Mouse (Mus musculus) adrenal gland, postnatal 14 days (tissue): ENCODE data around the gene Akr7a5. TPM values are rescaled to one million over a fixed set of nuclear protein-coding genes. Genes with fewer than 3 reads are reported as not detected.
A peak's percentile ranks its signal among the peaks of the same experiment; 100 is the strongest.

Experiments used
- DNase-seq: peaks from one replicate; pipeline ENCODE4 v3.0.0; 2021; ENCODE audit warnings: mixed read lengths
- total RNA-seq: library from RNA; stranded (reverse); gene quantifications from 2 replicates; pipeline ENCODE4 v1.2.3, GENCODE M21; 2021

The Akr7a5 gene
- total RNA-seq, 1 experiment from 2014 or later = 62.5 TPM

DNA sequence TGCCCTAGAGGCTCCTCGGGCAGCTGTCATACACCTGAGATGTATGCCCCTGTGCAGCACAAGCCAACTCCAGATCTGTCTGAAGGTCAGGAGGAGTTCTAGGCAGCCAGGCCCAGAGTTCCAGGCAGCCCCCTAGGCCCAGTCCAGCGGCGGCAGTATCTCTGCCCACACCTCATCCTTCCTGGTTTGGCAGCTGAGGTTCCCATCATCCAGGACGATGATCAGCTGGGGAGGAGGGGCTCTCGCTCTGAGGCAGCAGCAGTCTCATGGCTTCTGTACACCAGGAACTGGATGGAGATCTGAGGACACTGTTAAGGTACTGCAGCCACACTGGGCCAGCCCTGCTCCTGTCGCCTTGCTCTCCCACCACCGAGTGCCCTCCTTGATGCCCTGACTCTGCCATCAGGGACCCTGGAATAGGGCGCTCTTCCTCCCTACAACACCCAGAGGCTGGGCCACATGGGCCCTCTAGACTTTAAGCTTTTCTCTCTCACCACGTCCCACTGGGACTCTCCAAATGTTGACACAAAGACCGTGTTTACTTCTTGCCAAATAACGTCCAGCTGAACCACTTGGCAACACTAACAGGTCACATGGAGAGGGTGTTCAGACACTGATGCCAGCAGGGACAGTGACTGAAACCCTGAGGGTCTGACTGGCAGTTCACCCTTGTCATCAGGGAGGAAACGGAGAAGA is 11.7 kb upstream of the Akr7a5 start:
- DNase-seq = no peak

- DNase-seq = no peak
Observed at GRCm38 (mm10) chr4:139301780-139302179, 8.8 kb upstream of the Akr7a5 start.

- no peak for DNase-seq
Observed at GRCm38 (mm10) chr4:139302241-139302640, 8.3 kb upstream of the Akr7a5 start.

- DNase-seq = no peak
Observed at GRCm38 (mm10) chr4:139305521-139305920, 5.0 kb upstream of the Akr7a5 start.

GRCm38 (mm10) chr4:139307916-139308315 is 2.6 kb upstream of the Akr7a5 start:
- DNase-seq = no peak

DNA sequence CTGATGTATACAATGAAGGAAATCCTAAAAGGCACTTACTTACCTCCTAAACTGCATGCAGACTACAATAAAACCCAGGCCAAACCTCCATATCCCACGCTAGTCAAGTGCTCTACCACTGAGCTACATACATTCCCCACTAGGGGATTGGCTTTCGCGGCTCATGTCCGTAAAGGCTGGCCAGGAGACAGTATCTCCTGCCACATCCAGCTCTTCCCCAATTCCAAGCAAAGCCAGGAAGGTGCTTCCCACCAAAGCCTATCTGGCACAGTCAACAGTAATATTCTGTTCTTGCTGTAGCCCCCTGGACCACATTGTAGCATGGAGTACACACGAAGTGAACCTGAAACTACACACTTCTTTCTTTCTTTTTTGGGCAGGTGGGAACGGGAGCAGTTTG is 893 bp upstream of the Akr7a5 start:
- DNase-seq = no peak

DNA sequence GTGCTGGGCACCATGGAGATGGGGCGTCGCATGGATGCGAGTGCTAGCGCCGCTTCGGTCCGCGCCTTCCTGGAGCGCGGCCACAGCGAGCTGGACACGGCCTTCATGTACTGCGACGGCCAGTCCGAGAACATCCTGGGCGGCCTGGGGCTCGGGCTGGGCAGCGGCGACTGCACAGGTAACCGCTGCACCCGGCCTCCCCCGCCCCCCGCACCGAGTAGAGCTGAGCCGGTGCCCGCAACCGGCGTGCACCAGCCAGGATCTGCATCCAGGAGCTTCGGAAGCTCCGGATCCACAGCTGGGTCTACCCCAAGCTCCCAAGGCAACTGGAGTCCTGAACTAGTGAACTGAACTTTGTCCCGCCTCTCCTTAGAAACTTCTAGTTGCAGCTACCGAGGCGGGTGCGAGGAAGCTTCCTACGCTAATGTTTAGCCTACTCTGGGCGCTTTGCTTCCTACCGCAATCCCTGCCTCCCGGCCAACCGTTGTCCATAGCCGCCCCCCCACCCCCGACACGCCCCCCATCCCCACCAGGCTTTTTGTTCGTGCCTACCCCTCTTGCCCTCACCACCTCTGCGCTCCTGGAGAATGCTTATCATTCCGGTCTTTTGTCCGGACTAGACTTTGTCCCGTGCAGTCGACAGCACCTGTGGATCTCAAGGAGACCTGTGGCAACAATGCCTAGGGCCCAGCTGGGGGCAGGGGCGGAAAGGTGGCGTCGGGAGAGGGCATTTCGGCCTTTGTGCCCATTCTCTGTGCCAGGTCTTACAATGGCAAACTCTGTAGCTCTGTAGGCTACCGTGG is 556 bp downstream of the Akr7a5 start:
- no peak for DNase-seq

DNA sequence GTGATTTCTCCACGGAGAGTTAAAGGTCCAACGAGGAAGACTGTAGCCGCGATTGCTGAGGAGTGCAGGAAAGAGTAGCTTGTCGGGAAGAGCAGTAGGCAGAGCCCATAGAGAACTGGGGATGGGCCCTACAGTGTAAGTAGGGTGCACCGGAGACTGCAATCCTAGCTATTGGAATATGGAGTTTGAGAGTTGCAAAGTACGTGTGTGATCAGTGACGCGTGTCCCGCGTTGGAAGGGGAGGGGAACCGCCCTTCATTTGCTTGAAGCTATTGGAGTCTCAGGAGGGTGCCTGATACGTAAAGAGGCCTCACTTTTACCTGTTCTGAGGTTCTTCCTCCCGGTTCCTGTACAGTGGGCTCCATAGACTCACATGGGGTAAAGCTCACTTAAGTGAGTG is 1.2 kb downstream of the Akr7a5 start:
- no peak for DNase-seq

- peak; percentile 66 for DNase-seq
Observed at GRCm38 (mm10) chr4:139312632-139313031, 2.1 kb downstream of the Akr7a5 start.

GRCm38 (mm10) chr4:139318449-139318848 is 7.9 kb downstream of the Akr7a5 start:
- no peak for DNase-seq

- no peak for DNase-seq
Observed at GRCm38 (mm10) chr4:139319740-139320139, 9.2 kb downstream of the Akr7a5 start.

DNA sequence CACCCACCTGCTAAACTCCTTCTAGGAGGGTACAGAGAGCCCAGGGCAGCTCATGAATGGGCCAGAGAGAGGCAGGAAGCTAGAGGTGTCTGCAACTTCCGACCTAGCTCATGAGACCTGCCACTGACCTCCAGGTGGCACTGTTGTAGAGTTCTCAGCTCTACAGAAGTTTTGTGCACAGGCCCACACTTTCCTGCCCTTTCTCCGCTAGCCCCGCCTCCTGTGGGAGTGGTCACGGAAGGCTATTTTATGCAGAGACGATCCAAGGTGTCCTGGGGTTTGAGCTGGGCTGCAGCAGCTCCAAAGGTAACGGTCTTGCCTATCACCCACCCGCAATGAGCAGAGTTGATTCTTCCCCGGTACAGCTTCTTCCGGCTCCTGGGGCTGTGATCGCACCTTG is 20.1 kb downstream of the Akr7a5 start:
- DNase-seq = peak; percentile 90

DNA sequence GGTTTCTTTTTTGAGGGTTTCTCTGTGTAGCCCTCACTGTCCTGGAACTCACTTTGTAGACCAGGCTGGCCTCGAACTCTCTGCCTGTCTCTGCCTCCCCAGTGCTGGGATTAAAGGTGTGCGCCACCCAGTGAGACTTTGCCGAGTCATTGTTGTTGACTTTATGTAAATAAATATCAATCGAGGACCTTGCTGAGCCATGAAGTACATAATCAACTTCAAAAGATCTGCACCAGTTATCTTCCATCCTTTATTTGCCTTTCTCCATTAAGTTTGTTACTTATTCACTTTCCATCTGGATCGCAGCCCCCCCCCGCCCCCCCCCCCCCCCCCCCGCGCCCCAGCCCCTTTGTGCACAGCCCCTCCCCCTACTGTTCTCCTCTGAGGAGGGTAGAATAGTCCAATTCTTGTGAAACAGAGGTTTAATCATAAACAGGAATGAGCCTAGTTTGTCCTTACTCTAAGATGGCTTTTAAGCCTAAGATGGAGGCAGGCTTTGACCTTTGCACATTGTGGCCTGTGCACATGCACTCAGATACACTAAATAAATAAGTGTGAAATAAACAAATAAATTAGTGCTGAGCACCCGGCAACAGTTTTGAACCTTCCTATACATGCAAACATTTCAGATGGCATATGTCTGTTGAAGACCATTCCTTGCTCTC is 24.2 kb downstream of the Akr7a5 start:
- DNase-seq = no peak

DNA sequence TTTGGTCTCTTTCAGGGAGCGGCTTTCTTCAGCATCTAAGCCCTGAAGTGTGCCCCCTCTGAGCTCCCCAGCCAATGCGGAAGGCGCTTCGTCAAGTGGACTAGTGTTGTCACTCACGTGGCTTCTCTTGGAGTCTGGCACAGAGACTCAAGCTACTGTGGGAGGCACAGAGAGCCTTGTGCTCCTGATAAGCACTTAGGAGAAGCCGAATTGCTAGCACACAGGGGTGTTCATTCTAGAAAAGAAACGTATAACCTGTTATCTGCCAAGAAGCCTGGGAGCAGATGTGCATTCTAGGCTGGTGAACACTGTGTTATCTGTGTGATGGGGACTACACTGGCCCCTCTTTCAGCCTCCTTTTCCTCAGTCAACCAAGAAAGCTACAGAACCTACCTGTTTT is 25.0 kb downstream of the Akr7a5 start:
- no peak for DNase-seq

DNA sequence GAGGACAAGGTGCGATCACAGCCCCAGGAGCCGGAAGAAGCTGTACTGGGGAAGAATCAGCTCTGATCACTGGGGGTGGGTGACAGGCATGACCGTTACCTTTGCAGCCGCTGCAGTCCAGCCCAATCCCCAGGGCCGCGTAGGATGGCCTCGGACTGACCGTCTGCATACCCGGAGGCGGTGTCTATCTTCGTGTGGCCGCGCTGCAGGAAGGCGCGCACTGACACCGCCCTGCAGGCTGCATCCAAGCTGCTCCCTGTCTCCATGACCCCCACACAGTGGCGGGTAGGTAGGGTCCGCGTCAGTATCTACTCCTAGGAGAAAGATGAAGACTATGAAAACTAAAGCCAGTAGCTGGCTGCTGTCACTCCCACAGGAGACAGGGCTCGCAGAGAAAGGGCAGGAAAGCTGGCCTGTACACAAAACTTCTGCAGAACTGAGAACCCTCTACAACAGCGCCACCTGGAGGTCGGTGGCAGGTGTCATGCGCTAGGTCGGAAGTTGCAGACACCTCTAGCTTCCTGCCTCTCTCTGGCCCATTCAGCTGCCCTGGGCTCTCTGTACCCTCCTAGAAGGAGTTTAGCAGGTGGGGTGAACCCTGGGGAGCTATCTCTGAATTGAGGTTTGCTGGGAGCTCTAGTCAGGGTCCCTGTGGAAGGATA is 26.4 kb downstream of the Akr7a5 start:
- peak; percentile 93 for DNase-seq

DNA sequence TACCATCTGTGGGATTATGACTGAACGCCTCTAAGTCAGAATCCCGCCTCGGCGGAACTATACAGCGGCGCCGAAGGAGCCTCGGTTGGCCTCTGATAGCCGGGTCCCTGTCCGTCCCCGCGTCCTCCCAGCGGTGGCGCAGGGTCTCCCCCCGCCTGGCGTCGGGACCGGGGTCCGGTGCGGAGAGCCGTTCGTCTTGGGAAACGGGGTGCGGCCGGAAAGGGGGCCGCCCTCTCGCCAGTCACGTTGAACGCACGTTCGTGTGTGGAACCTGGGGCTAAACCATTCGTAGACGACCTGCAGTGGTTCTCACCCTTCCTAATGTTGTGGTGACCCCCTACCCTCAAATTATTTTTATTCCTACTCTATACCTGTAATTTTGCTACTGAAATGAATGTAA is 27.6 kb downstream of the Akr7a5 start:
- DNase-seq = no peak

- DNase-seq = no peak
Observed at GRCm38 (mm10) chr4:139340835-139341234, 30.3 kb downstream of the Akr7a5 start.

DNA sequence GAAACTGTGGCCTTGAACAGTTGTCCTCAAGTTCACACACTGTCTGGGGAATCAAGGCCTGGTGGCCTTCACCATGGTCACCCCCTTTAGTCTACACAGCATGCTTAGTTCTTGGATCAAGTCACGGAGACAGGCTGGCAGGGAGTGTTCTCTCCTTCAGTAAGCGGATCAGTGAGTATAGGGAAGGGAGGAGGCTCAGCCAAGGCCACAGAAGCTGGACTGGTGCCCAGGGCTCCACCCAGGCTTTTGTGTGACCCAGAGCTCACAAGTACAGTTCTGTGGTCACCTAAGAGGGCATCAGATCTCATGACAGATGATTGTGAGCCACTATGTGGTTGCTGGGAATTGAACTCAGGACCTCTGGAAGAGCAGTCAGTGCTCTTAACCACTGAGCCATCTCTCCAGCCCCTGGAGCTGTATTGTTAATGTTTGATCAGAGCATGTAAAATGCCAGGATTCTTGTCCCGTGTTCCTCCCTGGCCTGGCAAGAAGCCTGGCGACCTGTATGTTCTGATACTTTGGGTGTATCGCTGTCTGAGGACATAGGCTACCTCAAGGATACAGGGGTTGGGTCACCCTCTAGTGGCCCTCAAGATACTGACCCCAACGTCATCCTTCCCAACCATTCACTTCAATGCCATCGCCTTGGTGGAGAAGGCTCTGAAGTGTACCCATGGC is 31.2 kb downstream of the Akr7a5 start:
- peak; percentile 89 for DNase-seq

DNA sequence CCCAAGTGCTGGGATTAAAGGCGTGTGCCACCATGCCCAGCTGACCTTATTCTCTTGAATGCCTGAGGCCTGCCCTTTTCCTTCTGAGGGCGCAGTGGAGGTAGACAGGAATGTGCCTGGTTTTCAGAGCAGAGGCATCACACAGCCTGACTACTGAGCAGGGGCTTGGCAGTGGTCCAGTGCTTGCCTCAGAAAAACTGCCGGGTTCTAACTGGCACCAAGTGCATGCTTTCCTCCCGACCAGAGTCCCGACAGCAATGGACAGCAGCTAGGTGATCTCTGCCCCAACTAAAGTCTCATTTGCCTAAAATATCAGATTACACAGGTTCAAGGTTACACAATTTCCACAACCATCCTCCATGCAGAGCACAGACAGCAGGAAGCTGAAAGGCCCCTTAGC is 33.2 kb downstream of the Akr7a5 start:
- peak; percentile 58 for DNase-seq

DNA sequence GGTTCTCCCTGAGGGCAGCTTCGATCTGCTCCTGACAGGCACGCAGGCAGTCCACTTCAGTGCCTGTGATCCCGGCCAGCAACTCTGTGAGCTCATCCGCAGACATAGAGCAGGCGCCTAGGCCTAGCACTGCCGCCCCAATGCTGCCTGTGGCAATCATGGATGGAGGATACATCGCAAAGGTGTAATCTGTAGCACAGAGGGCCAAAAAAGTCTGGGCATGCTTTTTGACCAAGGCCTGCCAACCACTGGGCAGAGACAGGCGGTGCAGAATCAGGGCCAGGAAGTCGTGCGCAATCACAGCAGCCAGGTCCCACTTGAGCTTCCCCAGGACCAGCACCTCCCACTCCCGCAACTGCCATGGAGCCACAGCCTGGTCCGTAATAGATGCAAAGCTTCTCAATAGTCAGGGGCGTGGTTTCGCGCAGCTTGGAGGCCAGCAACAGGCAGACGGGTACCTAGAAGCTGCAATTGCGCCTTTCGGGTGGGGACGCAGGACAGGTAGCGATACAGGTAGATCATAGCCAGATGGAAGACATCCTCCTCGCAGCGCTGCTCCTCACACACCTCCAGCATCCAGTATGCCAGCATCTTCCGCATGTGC is 35.0 kb downstream of the Akr7a5 start:
- no peak for DNase-seq

- DNase-seq = peak; percentile 93
Observed at GRCm38 (mm10) chr4:139351931-139352711, 41.6 kb downstream of the Akr7a5 start, which contains the start of the genes Mrto4, Emc1 and Ubr4. TSS of gene Mrto4 (minus strand) at chr4:139352576. TSS of gene Emc1 (plus strand) at chr4:139352587. TSS of gene Ubr4 (plus strand) at chr4:139352609.
